Mouse (Mus musculus) testis, adult 2 months (tissue): ENCODE measurements around the gene Gpr146. TPM values are rescaled to one million over a fixed set of nuclear protein-coding genes. Genes with fewer than 3 reads are reported as not detected.

Experiments
- H3K27ac ChIP-seq: fragments of 200-500 bp; 2 replicates; pipeline ENCODE4 v1.5.1; 2012; ENCODE audit warnings: low read depth, low read length; ENCODE audit not compliant: control insufficient read depth, insufficient read depth
- H3K27me3 ChIP-seq: fragments of 200-500 bp; 2 replicates; pipeline ENCODE4 v1.6.1; 2012; ENCODE audit warnings: mild to moderate bottlenecking, low read length, moderate library complexity; ENCODE audit not compliant: control insufficient read depth, insufficient read depth
- H3K36me3 ChIP-seq: fragments of 200-500 bp; 2 replicates; pipeline ENCODE4 v1.6.1; 2012; ENCODE audit warnings: mild to moderate bottlenecking, low read length; ENCODE audit not compliant: control insufficient read depth, insufficient read depth
- H3K4me1 ChIP-seq: fragments of 200-500 bp; 2 replicates; pipeline ENCODE4 v1.6.1; 2012; ENCODE audit warnings: low read length; ENCODE audit not compliant: control insufficient read depth, insufficient read depth
- H3K4me3 ChIP-seq: fragments of 200-500 bp; 2 replicates; pipeline ENCODE4 v1.5.1; 2012; ENCODE audit warnings: low read depth, mild to moderate bottlenecking, low read length, moderate library complexity, mixed read lengths; ENCODE audit not compliant: control insufficient read depth
- CTCF ChIP-seq: fragments of 200-500 bp; IDR thresholded peaks from 2 replicates; pipeline ENCODE4 v1.5.1; 2012; ENCODE audit warnings: low read depth, mild to moderate bottlenecking, inconsistent platforms, low read length, moderate library complexity; ENCODE audit not compliant: control insufficient read depth, insufficient read depth, insufficient replicate concordance
- POLR2A ChIP-seq: fragments of 200-500 bp; IDR thresholded peaks from 2 replicates; pipeline ENCODE4 v1.6.1; 2012; ENCODE audit warnings: low read depth, mild to moderate bottlenecking, inconsistent platforms, low read length, moderate library complexity; ENCODE audit not compliant: control insufficient read depth
- polyA plus RNA-seq: library from polyadenylated mRNA; depleted of rRNA; stranded (reverse); fragments of >200 nt; gene quantifications from 2 replicates; pipeline ENCODE4 v1.2.3, GENCODE M21; 2012; rRNA removed

Gene Gpr146
- polyA plus RNA-seq, 1 experiment = 1.2 TPM

DNA sequence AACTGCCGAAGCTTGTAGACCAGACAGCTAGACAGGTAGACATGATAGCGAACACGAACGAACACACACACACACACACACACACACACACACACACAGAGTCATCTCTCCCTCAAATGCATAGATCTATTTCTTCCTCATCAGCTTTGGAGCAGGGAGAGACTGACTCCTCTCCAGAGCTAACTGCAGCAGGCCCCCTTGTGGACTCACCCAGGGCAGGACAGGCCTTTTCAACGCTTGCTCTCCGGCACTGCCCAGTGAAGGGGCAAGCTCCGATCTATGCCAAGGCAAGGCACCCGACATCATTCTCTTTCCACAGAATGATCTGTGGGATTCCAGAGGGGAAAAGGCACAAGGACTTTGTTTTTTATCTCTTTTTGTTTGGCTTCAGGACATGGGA lies 67.8 kb downstream of the Gpr146 start:
- no peaks in the 10 kb centered on the region for H3K27me3 ChIP-seq
- H3K27ac ChIP-seq = no peak overlapping the region
- no peaks in the 10 kb centered on the region for H3K36me3 ChIP-seq
- peak; percentile 25; the same call in 1 of the 2 replicates for TF ChIP-seq CTCF
- no peak for TF ChIP-seq POLR2A
- H3K4me1 ChIP-seq = peaks cover 4% of the 10 kb centered on the region
- no peak overlapping the region for H3K4me3 ChIP-seq

Other genes starting within 250 kb of the Gpr146 start
- 5.4 and 6.9 TPM in 2 replicates for gene Prkar1b, start 227.7 kb upstream of the Gpr146 start, polyA plus RNA-seq
- 35.5 and 40.4 TPM in 2 replicates for gene Dnaaf5, start 227.5 kb upstream of the Gpr146 start, polyA plus RNA-seq
- 114 and 125 TPM in 2 replicates for gene Sun1, start 177.1 kb upstream of the Gpr146 start, polyA plus RNA-seq
- gene Get4, start 125.4 kb upstream of the Gpr146 start, polyA plus RNA-seq = 117 and 150 TPM in 2 replicates
- gene Adap1, start 52.1 kb upstream of the Gpr146 start, polyA plus RNA-seq = 7.8 and 8.7 TPM in 2 replicates
- gene Cox19, start 26.3 kb upstream of the Gpr146 start, polyA plus RNA-seq = 42.2 and 49.9 TPM in 2 replicates
- 0.07 TPM in 1 of 2 replicates, not detected in the other for gene Cyp2w1, start 25.1 kb upstream of the Gpr146 start, polyA plus RNA-seq
- 0.12 TPM in 1 of 2 replicates, not detected in the other for gene C130050O18Rik, start 27.6 kb downstream of the Gpr146 start, polyA plus RNA-seq
- gene Gper1, start 45.5 kb downstream of the Gpr146 start, polyA plus RNA-seq = 0.27 and 0.43 TPM in 2 replicates
- 14.8 and 14.9 TPM in 2 replicates for gene 3110082I17Rik, start 82.8 kb downstream of the Gpr146 start, polyA plus RNA-seq
- 7.8 and 9.0 TPM in 2 replicates for gene Zfand2a, start 106.9 kb downstream of the Gpr146 start, polyA plus RNA-seq
- gene Uncx, start 165.8 kb downstream of the Gpr146 start, polyA plus RNA-seq = not detected in 2 replicates